Mouse (Mus musculus) heart, embryonic 15.5 days (tissue): ENCODE measurements around the gene Ing5. TPM values are rescaled to one million over a fixed set of nuclear protein-coding genes. Genes with fewer than 3 reads are reported as not detected.
"Not testable (repeated sequence)": the region's sequence is repeated elsewhere in the genome, so short reads cannot be mapped to it uniquely, and the experiment has no call there.

Source experiments
- ATAC-seq: fragments of 200-750 bp; cut with Nextera tagmentation; replicated peaks from 2 replicates; pipeline ENCODE4 v1.8.0; 2017; ENCODE audit warnings: low read depth, moderate TSS enrichment; ENCODE audit not compliant: insufficient number of reproducible peaks, insufficient read depth, low FRiP score
- H3K27ac ChIP-seq: fragments of 300-500 bp; sonication (generic); 2 replicates; pipeline ENCODE4 v1.5.1; 2015; ENCODE audit warnings: mild to moderate bottlenecking, inconsistent platforms
- H3K27me3 ChIP-seq: fragments of 300-500 bp; sonication (generic); 2 replicates; pipeline ENCODE4 v1.6.1; 2015; ENCODE audit warnings: inconsistent platforms
- H3K36me3 ChIP-seq: fragments of 300-500 bp; sonication (generic); 2 replicates; pipeline ENCODE4 v1.6.1; 2015; ENCODE audit warnings: mild to moderate bottlenecking, inconsistent platforms
- H3K4me1 ChIP-seq: fragments of 300-500 bp; sonication (generic); replicated peaks from 2 replicates; pipeline ENCODE4 v1.6.1; 2015; ENCODE audit warnings: inconsistent platforms
- H3K4me2 ChIP-seq: fragments of 300-500 bp; sonication (generic); 2 replicates; pipeline ENCODE4 v1.6.1; 2015; ENCODE audit warnings: inconsistent platforms, mild to moderate bottlenecking, moderate library complexity
- H3K4me3 ChIP-seq: fragments of 300-500 bp; sonication (generic); 2 replicates; pipeline ENCODE4 v1.5.1; 2015; ENCODE audit warnings: mild to moderate bottlenecking, inconsistent platforms
- H3K9ac ChIP-seq: fragments of 300-500 bp; sonication (generic); 2 replicates; pipeline ENCODE4 v1.6.1; 2015; ENCODE audit warnings: mild to moderate bottlenecking, inconsistent platforms
- H3K9me3 ChIP-seq: fragments of 300-500 bp; sonication (generic); replicated peaks from 2 replicates; pipeline ENCODE4 v1.6.1; 2016; ENCODE audit warnings: inconsistent platforms
- WGBS: fragments of 180-500 bp; shearing (Covaris S2); methylation state at CpG from one replicate; pipeline ENCODE4 v1.1.7; 2015; ENCODE audit warnings: mixed read lengths; 5-methylcytosine and 5-hydroxymethylcytosine counted together
- polyA plus RNA-seq: library from polyadenylated mRNA; unstranded; fragments of >200 nt; fragmentation: Nextera tagmentation; extraction: Ambion mirVana; gene quantifications from 2 replicates; pipeline ENCODE4 v1.2.1, GENCODE M21; 2015

Ing5 gene
- polyA plus RNA-seq, 1 experiment from 2014 or later, result 10.3 TPM

DNA sequence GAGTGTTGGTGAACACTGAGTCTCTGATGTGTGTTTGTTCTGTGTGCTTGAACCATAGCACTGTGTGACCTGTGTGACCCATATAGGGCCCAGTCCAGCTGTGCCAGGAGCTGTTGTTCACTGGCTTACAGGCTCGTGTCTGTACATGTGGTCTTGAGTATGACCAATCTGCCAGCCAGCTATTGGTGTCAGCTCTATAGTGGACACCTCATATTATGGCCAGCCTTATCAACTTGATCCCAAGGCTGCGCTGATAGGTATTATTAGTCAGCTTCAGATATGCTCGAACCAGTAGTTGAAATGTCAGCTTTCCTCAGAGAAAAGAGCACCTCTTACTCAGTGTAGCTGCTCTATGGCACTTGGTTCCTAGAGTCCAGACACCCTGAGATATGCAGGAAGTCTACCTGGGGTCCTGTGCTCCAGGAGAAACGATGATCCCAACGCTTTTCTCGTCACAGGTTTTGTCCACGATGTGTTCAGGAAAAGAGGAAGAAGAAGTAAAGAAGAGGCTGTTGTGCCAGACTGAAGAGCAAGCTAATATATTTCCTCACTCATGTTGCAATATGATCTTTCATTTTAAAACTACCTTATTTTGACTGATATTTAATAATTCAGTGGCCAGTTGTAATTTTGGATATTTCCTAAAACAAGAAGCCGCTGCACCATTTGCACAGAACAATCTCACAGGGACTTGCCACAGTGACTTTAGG, 14.2 kb downstream of the Ing5 start:
- no peak overlapping the region for H3K9ac ChIP-seq
- H3K4me2 ChIP-seq, result no peak overlapping the region
- 85% methylated on average over 8 of the region's 8 CpGs for WGBS
- H3K4me3 ChIP-seq, result no peak overlapping the region
- no peaks in the 10 kb centered on the region for H3K4me1 ChIP-seq
- no peak overlapping the region for H3K27ac ChIP-seq
- ATAC-seq, result no peak
- H3K9me3 ChIP-seq, result no peaks in the 10 kb centered on the region
- H3K27me3 ChIP-seq, result no peaks in the 10 kb centered on the region
- H3K36me3 ChIP-seq, result peaks cover 90% of the 10 kb centered on the region

GRCm38 (mm10) chr1:93818722-93819121, 15.0 kb downstream of the Ing5 start:
- no peak overlapping the region for H3K9ac ChIP-seq
- H3K4me3 ChIP-seq, result no peak overlapping the region
- peaks cover 82% of the 10 kb centered on the region for H3K36me3 ChIP-seq
- ATAC-seq, result no peak
- WGBS, result 85% methylated on average over 7 of the region's 7 CpGs
- H3K4me1 ChIP-seq, result no peaks in the 10 kb centered on the region
- H3K4me2 ChIP-seq, result no peak overlapping the region
- no peaks in the 10 kb centered on the region for H3K27me3 ChIP-seq
- H3K9me3 ChIP-seq, result no peaks in the 10 kb centered on the region
- no peak overlapping the region for H3K27ac ChIP-seq

DNA sequence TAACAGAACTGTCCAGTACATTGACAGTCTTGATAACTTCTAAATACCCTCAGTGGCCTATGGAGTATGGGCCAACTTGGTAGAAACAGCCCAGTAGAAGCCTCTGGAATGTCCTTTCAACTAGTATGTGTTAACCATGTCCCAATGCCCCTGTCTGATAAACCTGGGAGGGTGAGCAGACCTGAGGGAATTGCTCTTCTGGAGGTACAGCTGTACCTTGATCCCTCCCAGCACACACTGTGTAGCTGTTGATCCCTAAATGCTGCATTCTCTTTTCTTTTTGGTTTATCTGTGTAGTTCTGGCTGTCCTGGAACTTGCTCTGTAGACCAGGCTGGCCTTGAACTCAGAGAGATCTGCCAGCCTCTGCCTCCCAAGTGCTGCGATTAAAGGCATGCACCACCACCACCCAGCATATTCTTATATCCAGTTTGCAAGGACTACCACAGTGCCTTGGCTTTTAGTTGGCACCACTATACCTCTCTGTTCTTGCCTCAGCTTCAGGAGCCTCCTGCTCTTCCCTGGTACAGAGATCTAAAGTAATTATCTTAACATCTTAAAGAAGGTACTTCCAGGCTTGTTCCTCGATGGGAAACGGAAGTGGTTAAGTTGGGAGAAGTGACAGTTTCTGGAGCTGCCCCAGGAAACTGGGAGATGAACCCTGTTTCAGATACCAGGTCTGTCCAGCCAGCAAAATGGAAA, 20.2 kb downstream of the Ing5 start:
- H3K4me3 ChIP-seq, result no peak overlapping the region
- H3K9ac ChIP-seq, result no peak overlapping the region
- peak overlapping the region; percentile 95; the same call in 1 of the 2 replicates for H3K27ac ChIP-seq
- peaks cover 14% of the 10 kb centered on the region for H3K4me1 ChIP-seq
- WGBS, result 68% methylated on average over 3 of the region's 3 CpGs
- H3K36me3 ChIP-seq, result peaks cover 30% of the 10 kb centered on the region
- H3K27me3 ChIP-seq, result no peaks in the 10 kb centered on the region
- H3K9me3 ChIP-seq, result no peaks in the 10 kb centered on the region
- peak overlapping the region; percentile 79; the same call in 1 of the 2 replicates for H3K4me2 ChIP-seq
- ATAC-seq, result no peak

- peak; percentile 3; the same call in 1 of the 2 replicates for ATAC-seq
- WGBS, result 14% methylated on average over 10 of the region's 10 CpGs
- H3K4me2 ChIP-seq, result peak within 1 kb of the TSS; percentile 79
Measured at GRCm38 (mm10) chr1:93824609-93825008, 20.8 kb downstream of the Ing5 start, which contains the start of gene D2hgdh. D2hgdh (plus strand) TSS chr1:93824909.

DNA sequence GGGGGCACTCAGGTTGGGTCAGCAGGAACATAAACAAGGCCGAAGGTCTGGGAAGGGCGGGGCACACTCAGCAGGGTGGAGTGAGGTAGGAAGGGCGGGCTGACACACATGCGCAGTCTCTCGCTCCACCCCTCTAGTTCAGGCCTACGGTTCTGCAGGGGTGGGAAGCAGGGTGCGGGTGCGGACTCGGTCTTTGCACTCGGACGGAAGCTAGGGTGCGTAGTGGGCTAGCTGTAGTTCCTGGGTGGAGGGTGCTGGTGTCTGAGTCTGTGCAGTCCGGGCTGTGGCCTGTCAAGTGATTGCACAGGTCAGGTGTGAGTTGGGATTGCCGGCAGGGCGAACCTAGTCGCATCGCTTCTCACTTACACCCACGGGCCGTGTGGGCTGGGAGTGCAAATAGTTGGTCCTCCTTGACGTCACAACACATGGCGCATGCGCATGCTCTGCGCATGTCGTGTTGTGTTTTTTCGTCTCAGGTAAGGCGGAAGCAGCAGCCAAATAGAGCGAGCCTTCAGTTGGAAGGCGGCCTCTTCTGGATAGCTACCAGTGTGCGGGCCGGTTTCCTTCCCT, 21.4 kb downstream of the Ing5 start:
- Histone ChIP-seq H3K9ac (peak overlapping the region; percentile 56), H3K4me3 (peak overlapping the region; percentile 58), H3K4me1 (peaks cover 14% of the 10 kb centered on the region), H3K4me2 (peak overlapping the region; percentile 79), H3K9me3 (no peaks in the 10 kb centered on the region), H3K36me3 (peaks cover 18% of the 10 kb centered on the region), H3K27me3 (no peaks in the 10 kb centered on the region), H3K27ac (peak overlapping the region; percentile 95)
- 3% methylated on average over 30 of the region's 30 CpGs for WGBS
- ATAC-seq, result peak; percentile 96

More at GRCm38 (mm10) chr1:93824609-93825008, 20.8 kb downstream of the Ing5 start, which contains the start of gene D2hgdh:
- Histone ChIP-seq H3K36me3 (peaks cover 23% of the 10 kb centered on the region), H3K9ac (peak within 1 kb of the TSS; percentile 56), H3K4me3 (peak within 1 kb of the TSS; percentile 58), H3K27me3 (no peaks in the 10 kb centered on the region), H3K4me1 (peaks cover 14% of the 10 kb centered on the region), H3K27ac (peak within 1 kb of the TSS; percentile 95), H3K9me3 (no peaks in the 10 kb centered on the region)

GRCm38 (mm10) chr1:93825771-93826539, 22.2 kb downstream of the Ing5 start:
- Histone ChIP-seq H3K36me3 (peaks cover 11% of the 10 kb centered on the region), H3K9ac (peak overlapping the region; percentile 56), H3K27ac (peak overlapping the region; percentile 95), H3K27me3 (no peaks in the 10 kb centered on the region), H3K9me3 (no peaks in the 10 kb centered on the region), H3K4me3 (peak overlapping the region; percentile 58), H3K4me1 (peaks cover 14% of the 10 kb centered on the region), H3K4me2 (peak overlapping the region; percentile 79)
- WGBS, result 38% methylated on average over 27 of the region's 27 CpGs
- ATAC-seq, result 0 out of 2 replicates have a peak, but pooled peaks have one; percentile 21

DNA sequence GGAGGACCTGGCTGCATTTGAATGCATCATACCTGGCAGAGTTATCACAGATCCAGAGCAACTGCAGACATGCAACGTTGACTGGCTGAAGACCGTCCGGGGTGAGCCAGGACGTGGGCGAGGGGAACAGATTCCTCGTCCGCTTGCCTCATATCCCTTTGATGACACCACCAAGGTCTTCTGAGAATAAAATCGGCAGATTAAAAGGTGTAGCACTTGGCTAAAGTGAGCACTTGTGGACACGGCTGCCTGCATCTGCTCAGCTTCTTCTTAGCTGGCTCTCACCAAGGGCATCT, 22.7 kb downstream of the Ing5 start:
- peak overlapping the region; percentile 79 for H3K4me2 ChIP-seq
- H3K9ac ChIP-seq, result no peak overlapping the region
- H3K27me3 ChIP-seq, result no peaks in the 10 kb centered on the region
- WGBS, result 91% methylated on average over 9 of the region's 9 CpGs
- no peak for ATAC-seq
- peaks cover 6% of the 10 kb centered on the region for H3K36me3 ChIP-seq
- no peaks in the 10 kb centered on the region for H3K9me3 ChIP-seq
- H3K4me3 ChIP-seq, result no peak overlapping the region
- H3K4me1 ChIP-seq, result peaks cover 14% of the 10 kb centered on the region
- H3K27ac ChIP-seq, result no peak overlapping the region

DNA sequence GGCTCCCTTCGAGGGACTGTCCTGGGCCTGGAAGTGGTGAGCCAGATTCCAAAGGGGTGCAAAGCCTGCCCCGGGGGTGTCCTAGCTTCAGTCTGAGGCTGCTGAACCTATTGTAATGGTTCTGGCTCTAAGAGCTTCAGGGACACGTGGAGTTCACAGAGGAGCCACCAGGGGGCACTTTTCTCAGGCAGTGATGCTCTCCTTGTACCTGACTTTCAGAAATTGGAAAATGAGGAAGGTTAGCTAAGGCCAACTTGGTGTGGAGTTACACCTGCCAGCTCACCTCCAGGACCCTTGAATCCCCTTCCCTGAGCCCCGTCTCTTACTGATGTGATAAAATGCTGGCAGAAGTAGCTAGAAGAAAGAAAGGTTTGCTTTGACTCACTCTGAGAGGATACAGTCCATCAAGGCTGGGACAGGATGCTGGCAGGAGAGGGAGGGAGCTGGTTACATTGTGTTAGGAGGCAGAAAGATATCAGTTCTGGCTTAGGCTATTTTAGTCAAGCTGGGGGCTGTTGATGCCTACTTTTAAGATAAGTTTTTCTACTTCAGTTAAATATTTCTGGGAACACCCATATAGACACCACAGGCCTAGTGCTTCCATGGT, 29.1 kb downstream of the Ing5 start:
- ATAC-seq, result 0 out of 2 replicates have a peak, but pooled peaks have one; percentile 35
- not testable (repeated sequence) for H3K9me3 ChIP-seq, H3K27me3 ChIP-seq, H3K4me1 ChIP-seq, H3K9ac ChIP-seq, H3K36me3 ChIP-seq, H3K4me3 ChIP-seq, H3K4me2 ChIP-seq, H3K27ac ChIP-seq
- 68% methylated on average over 2 of the region's 4 CpGs for WGBS

DNA sequence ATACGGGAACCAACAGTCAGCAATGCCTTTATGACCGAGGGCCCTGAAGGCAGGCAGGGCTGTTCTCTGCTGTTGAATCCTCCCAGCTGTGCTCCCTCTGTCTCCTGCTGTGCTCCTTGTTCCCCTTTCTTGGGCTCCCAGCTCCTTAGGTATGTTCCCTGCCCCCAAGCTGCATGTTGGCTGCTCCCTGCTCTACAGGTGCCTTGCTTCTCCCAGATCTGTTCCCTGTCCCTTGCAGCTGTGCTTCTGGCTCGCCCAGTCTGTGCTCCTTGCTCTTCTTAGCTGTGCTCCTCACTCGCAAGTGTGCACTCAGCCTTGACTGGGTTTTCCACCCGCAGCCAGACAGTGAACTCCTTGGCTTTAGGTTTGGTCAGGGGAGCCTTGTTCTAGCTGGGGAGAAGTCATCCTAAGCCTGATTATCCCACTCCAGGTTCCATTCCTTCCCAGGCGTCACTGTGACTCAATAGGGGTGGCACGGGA, 30.9 kb downstream of the Ing5 start:
- H3K4me1 ChIP-seq, result no peaks in the 10 kb centered on the region
- H3K9ac ChIP-seq, result no peak overlapping the region
- H3K36me3 ChIP-seq, result no peaks in the 10 kb centered on the region
- no peak overlapping the region for H3K27ac ChIP-seq
- no peak overlapping the region for H3K4me2 ChIP-seq
- WGBS, result 83% methylated on average over 7 of the region's 7 CpGs
- H3K4me3 ChIP-seq, result no peak overlapping the region
- ATAC-seq, result no peak
- no peaks in the 10 kb centered on the region for H3K9me3 ChIP-seq
- H3K27me3 ChIP-seq, result no peaks in the 10 kb centered on the region

DNA sequence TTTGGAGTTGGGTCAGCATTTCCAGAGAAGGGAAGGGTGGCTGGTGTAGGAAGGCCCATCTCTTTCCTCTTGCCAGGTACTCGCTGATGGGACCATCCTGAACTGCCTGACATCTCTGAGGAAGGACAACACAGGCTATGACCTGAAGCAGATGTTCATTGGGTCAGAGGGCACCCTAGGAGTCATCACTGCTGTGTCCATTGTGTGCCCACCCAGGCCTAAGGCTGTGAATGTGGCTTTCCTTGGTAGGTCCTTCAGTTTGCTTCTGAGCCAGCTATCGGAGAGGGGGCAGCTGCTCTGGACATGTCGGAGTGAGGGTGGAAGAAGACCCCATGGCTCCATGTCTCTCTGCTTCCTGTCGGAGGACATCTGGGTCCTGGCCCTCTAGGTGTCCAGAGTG, 31.4 kb downstream of the Ing5 start:
- WGBS, result 92% methylated on average over 4 of the region's 4 CpGs
- no peak for ATAC-seq
- Histone ChIP-seq H3K9ac (no peak overlapping the region), H3K4me1 (no peaks in the 10 kb centered on the region), H3K4me3 (no peak overlapping the region), H3K27me3 (no peaks in the 10 kb centered on the region), H3K4me2 (no peak overlapping the region), H3K9me3 (no peaks in the 10 kb centered on the region), H3K27ac (no peak overlapping the region), H3K36me3 (no peaks in the 10 kb centered on the region)
